Mouse (Mus musculus) stomach, embryonic 16.5 days (tissue): ENCODE data around the gene Itgb4. TPM values are rescaled to one million over a fixed set of nuclear protein-coding genes. Genes with fewer than 3 reads are reported as not detected.
"Not testable (repeated sequence)": the region's sequence is repeated elsewhere in the genome, so short reads cannot be mapped to it uniquely, and the experiment has no call there.

Source experiments
- ATAC-seq: fragments of 200-750 bp; cut with Nextera tagmentation; 2 replicates; pipeline ENCODE4 v1.8.0; 2017; ENCODE audit warnings: moderate number of reproducible peaks, moderate TSS enrichment; ENCODE audit not compliant: insufficient read depth, low FRiP score
- H3K27ac ChIP-seq: fragments of 300-500 bp; sonication (generic); 2 replicates; pipeline ENCODE4 v1.5.1; 2014; ENCODE audit warnings: low read length
- H3K27me3 ChIP-seq: fragments of 300-500 bp; sonication (generic); 2 replicates; pipeline ENCODE4 v1.6.1; 2014; ENCODE audit warnings: low read length, control low read depth, mixed read lengths; ENCODE audit not compliant: control insufficient read depth, insufficient read depth
- H3K36me3 ChIP-seq: fragments of 300-500 bp; sonication (generic); 2 replicates; pipeline ENCODE4 v1.6.1; 2014; ENCODE audit warnings: low read length; ENCODE audit not compliant: control insufficient read depth, insufficient read depth
- H3K4me1 ChIP-seq: fragments of 300-500 bp; sonication (generic); 2 replicates; pipeline ENCODE4 v1.6.1; 2014; ENCODE audit warnings: low read length, control low read depth, mixed read lengths; ENCODE audit not compliant: control insufficient read depth, insufficient read depth
- H3K4me2 ChIP-seq: fragments of 300-500 bp; sonication (generic); 2 replicates; pipeline ENCODE4 v1.6.1; 2014; ENCODE audit warnings: low read depth, low read length, mixed read lengths
- H3K4me3 ChIP-seq: fragments of 300-500 bp; sonication (generic); replicated peaks from 2 replicates; pipeline ENCODE4 v1.5.1; 2014; ENCODE audit warnings: mild to moderate bottlenecking, low read length
- H3K9ac ChIP-seq: fragments of 300-500 bp; sonication (generic); 2 replicates; pipeline ENCODE4 v1.6.1; 2014; ENCODE audit warnings: low read length
- H3K9me3 ChIP-seq: fragments of 300-500 bp; sonication (generic); replicated peaks from 2 replicates; pipeline ENCODE4 v1.6.1; 2016; ENCODE audit warnings: low read length, control low read depth; ENCODE audit not compliant: control insufficient read depth
- WGBS: fragments of 180-500 bp; shearing (Covaris S2); extraction: QIAGEN DNeasy Blood & Tissue Kit; methylation state at CpG from one replicate; pipeline ENCODE4 v1.1.7; 2014; 5-methylcytosine and 5-hydroxymethylcytosine counted together
- polyA plus RNA-seq: library from polyadenylated mRNA; unstranded; fragments of >200 nt; fragmentation: Nextera tagmentation; extraction: Ambion mirVana; gene quantifications from 2 replicates; pipeline ENCODE4 v1.2.1, GENCODE M21; 2015

Gene Itgb4
- polyA plus RNA-seq, 1 experiment from 2014 or later = 18.9 TPM

- Histone ChIP-seq H3K4me2 (no peak overlapping the region), H3K27me3 (no peaks in the 10 kb centered on the region), H3K9ac (no peak overlapping the region), H3K9me3 (no peaks in the 10 kb centered on the region), H3K36me3 (no peaks in the 10 kb centered on the region; the same call in 1 of the 2 replicates), H3K4me1 (peaks cover 2% of the 10 kb centered on the region; the same call in 1 of the 2 replicates), H3K4me3 (no peak overlapping the region), H3K27ac (peak overlapping the region; percentile 15; the same call in 1 of the 2 replicates)
- WGBS = 83% methylated on average over 2 of the region's 2 CpGs
- no peak for ATAC-seq
These were observed 45.5 kb downstream of the Itgb4 start for GRCm38 (mm10) chr11:116019976-116020411.

- ATAC-seq = no peak
- Histone ChIP-seq H3K36me3 (no peaks in the 10 kb centered on the region; the same call in 1 of the 2 replicates), H3K9ac (no peak overlapping the region), H3K4me2 (no peak overlapping the region), H3K4me3 (no peak overlapping the region), H3K4me1 (peaks cover 2% of the 10 kb centered on the region; the same call in 1 of the 2 replicates), H3K27me3 (no peaks in the 10 kb centered on the region), H3K27ac (no peak overlapping the region), H3K9me3 (no peaks in the 10 kb centered on the region)
- 35% methylated on average over 1 of the region's 1 CpGs for WGBS
These were observed 46.0 kb downstream of the Itgb4 start for GRCm38 (mm10) chr11:116020519-116020922.

- H3K4me2 ChIP-seq = no peak overlapping the region
These were observed 47.1 kb downstream of the Itgb4 start for GRCm38 (mm10) chr11:116021328-116022220.

GRCm38 (mm10) chr11:116022256-116022780 lies 47.8 kb downstream of the Itgb4 start:
- H3K4me2 ChIP-seq = peak overlapping the region; percentile 51
- peaks cover 2% of the 10 kb centered on the region; the same call in 1 of the 2 replicates for H3K4me1 ChIP-seq
- no peak overlapping the region for H3K27ac ChIP-seq
- no peak overlapping the region for H3K9ac ChIP-seq
- H3K9me3 ChIP-seq = no peaks in the 10 kb centered on the region
- H3K4me3 ChIP-seq = peak overlapping the region; percentile 31
- 30% methylated on average over 4 of the region's 4 CpGs for WGBS
- H3K36me3 ChIP-seq = no peaks in the 10 kb centered on the region; the same call in 1 of the 2 replicates
- H3K27me3 ChIP-seq = no peaks in the 10 kb centered on the region
- ATAC-seq = no peak

More at GRCm38 (mm10) chr11:116021328-116022220, 47.1 kb downstream of the Itgb4 start:
- H3K27me3 ChIP-seq = no peaks in the 10 kb centered on the region
- H3K9me3 ChIP-seq = no peaks in the 10 kb centered on the region
- H3K36me3 ChIP-seq = no peaks in the 10 kb centered on the region; the same call in 1 of the 2 replicates
- ATAC-seq = no peak
- H3K9ac ChIP-seq = no peak overlapping the region
- WGBS = 65% methylated on average over 6 of the region's 6 CpGs
- H3K4me3 ChIP-seq = peak overlapping the region; percentile 0; the same call in 1 of the 2 replicates
- H3K4me1 ChIP-seq = peaks cover 2% of the 10 kb centered on the region; the same call in 1 of the 2 replicates
- no peak overlapping the region for H3K27ac ChIP-seq

- Histone ChIP-seq H3K9ac (peak overlapping the region; percentile 100), H3K27ac (peak overlapping the region; percentile 100), H3K4me3 (peak overlapping the region; percentile 89), H3K4me2 (peak overlapping the region; percentile 56)
- not testable (repeated sequence) for H3K4me1 ChIP-seq, H3K27me3 ChIP-seq, H3K9me3 ChIP-seq, H3K36me3 ChIP-seq, ATAC-seq
- 2% methylated on average over 18 of the region's 18 CpGs for WGBS
These were observed 48.7 kb downstream of the Itgb4 start for GRCm38 (mm10) chr11:116023074-116023770.

GRCm38 (mm10) chr11:116023771-116024355 lies 49.4 kb downstream of the Itgb4 start:
- peaks cover 2% of the 10 kb centered on the region; the same call in 1 of the 2 replicates for H3K4me1 ChIP-seq
- H3K27me3 ChIP-seq = no peaks in the 10 kb centered on the region
- peak; percentile 75 for ATAC-seq
- H3K27ac ChIP-seq = peak overlapping the region; percentile 100
- peak overlapping the region; percentile 89 for H3K4me3 ChIP-seq
- peak overlapping the region; percentile 100 for H3K9ac ChIP-seq
- no peaks in the 10 kb centered on the region; the same call in 1 of the 2 replicates for H3K36me3 ChIP-seq
- H3K4me2 ChIP-seq = peak overlapping the region; percentile 56; the same call in 1 of the 2 replicates
- WGBS = under 1% methylated on average over 55 of the region's 57 CpGs
- no peaks in the 10 kb centered on the region for H3K9me3 ChIP-seq

GRCm38 (mm10) chr11:116024356-116024808 lies 49.9 kb downstream of the Itgb4 start:
- Histone ChIP-seq H3K4me3 (peak overlapping the region; percentile 89), H3K9ac (peak overlapping the region; percentile 100), H3K4me2 (no peak overlapping the region), H3K4me1 (peaks cover 2% of the 10 kb centered on the region; the same call in 1 of the 2 replicates), H3K9me3 (no peaks in the 10 kb centered on the region), H3K36me3 (no peaks in the 10 kb centered on the region; the same call in 1 of the 2 replicates), H3K27ac (peak overlapping the region; percentile 100), H3K27me3 (no peaks in the 10 kb centered on the region)
- under 1% methylated on average over 37 of the region's 37 CpGs for WGBS
- peak; percentile 97 for ATAC-seq

- H3K9me3 ChIP-seq = no peaks in the 10 kb centered on the region
- no peaks in the 10 kb centered on the region for H3K27me3 ChIP-seq
- no peak overlapping the region for H3K9ac ChIP-seq
- H3K4me3 ChIP-seq = no peak overlapping the region
- peaks cover 6% of the 10 kb centered on the region; the same call in 1 of the 2 replicates for H3K4me1 ChIP-seq
- H3K36me3 ChIP-seq = no peaks in the 10 kb centered on the region; the same call in 1 of the 2 replicates
- ATAC-seq = no peak
- no peak overlapping the region for H3K27ac ChIP-seq
- H3K4me2 ChIP-seq = no peak overlapping the region
- WGBS = 91% methylated on average over 3 of the region's 3 CpGs
These were observed 50.7 kb downstream of the Itgb4 start for GRCm38 (mm10) chr11:116025056-116025845.
